Mouse (Mus musculus): Measurements from ENCODE around the gene Cox16. TPM values are rescaled to one million over a fixed set of nuclear protein-coding genes. Genes with fewer than 3 reads are reported as not detected.
"Not testable (repeated sequence)": the region's sequence is repeated elsewhere in the genome, so short reads cannot be mapped to it uniquely, and the experiment has no call there.

Gene Cox16
- total RNA-seq (2014; fragmentation: Nextera tagmentation): 80.9 and 149 TPM in 2 replicates
- 137 and 190 TPM in 2 replicates for total RNA-seq (2017)

DNA sequence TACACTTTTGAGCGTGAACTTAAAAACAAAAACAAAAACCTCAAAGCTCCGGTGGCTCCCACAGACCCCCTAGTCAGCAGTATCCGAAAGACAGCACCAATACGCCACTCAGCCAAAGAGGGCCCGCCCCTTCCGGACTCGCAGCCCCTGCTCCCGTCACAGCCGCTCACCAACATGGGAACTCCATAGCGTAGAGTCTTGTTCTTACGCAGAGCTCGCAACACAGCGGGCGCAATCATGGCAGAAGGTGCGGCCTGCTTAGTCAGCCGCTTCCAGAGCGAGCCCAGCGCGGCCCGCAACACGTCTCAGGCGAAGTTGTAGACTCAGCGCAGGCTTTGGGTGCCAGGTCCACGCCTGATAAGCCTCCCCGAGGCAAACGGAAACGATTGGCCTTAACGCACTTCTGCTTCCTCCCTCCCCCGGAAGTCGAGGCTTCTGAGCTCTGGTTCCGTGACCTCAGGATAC lies at the start of gene Cox16:
Cox16 (minus strand) TSS at position 401 of the 465 bp plus-strand sequence.
- ATAC-seq (replicated peaks; ENCODE audit: poor library complexity, severe bottlenecking): peak; percentile 99

DNA sequence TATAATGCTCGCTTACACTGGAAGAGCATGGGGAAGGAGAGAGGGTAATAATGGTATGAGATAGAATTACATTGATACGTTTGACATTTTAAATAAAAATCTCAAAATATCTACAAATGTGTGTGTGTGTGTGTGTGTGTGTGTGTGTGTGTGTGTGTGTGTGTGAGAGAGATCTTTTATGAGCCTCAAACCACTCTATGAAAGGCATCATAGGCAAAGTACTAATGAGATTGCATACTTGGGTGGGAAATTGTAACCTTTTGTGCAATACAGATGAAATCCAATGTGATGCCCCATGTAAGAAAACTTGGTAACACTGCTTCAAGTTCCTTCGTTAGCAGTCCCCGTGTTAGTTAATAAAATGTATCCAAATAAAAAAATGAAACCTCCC lies 48.1 kb upstream of the Cox16 start:
- no peak for ATAC-seq (replicated peaks; ENCODE audit: poor library complexity, severe bottlenecking)

DNA sequence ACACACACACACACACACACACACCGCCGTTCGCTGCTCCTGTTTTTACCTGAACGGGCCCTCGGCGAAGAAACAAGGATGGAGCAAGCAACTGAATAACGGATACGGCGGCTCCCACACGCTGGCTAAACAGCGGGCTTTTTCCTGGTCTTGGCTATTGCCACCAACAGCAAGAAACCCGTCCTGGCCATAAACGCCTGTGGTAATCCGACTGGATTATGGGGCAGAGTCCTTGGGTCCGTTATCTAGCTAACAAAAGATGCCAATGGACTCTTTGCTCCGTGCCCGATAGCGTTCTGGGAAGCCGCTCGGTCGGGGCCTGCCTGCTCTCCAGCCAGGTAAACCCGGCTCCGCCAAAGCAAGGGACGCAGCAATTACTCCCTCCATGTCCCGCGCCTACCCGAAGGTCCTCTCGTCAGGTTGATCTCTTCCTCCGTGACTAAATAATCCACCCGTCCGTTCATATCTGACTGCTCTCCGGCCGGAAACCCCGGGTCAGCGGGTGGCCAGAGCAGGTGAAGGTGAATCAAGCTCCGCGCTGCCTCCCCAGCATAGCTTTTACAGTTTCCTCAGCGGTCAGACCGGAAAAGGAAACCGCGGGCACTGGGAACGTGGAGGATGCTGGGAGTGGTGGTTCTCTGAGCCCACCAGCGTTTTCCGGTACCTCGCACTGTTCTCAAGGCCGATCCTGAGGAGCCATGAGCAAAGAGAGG lies 47.5 kb upstream of the Cox16 start, which contains the start of the genes Gm20498 and Synj2bp:
Gm20498 (minus strand) TSS at position 590 of the 713 bp plus-strand sequence.
Synj2bp (minus strand) TSS at position 596 of the 713 bp plus-strand sequence.
- peak; percentile 93 for ATAC-seq (replicated peaks; ENCODE audit: poor library complexity, severe bottlenecking)

- ATAC-seq (replicated peaks; ENCODE audit: poor library complexity, severe bottlenecking): 0 out of 2 replicates have a peak, but pooled peaks have one; percentile 19
Measured at GRCm38 (mm10) chr12:81530587-81530986, 45.7 kb upstream of the Cox16 start.

- not testable (repeated sequence) for ATAC-seq (replicated peaks; ENCODE audit: poor library complexity, severe bottlenecking)
Measured at GRCm38 (mm10) chr12:81496906-81497305, 12.0 kb upstream of the Cox16 start.

DNA sequence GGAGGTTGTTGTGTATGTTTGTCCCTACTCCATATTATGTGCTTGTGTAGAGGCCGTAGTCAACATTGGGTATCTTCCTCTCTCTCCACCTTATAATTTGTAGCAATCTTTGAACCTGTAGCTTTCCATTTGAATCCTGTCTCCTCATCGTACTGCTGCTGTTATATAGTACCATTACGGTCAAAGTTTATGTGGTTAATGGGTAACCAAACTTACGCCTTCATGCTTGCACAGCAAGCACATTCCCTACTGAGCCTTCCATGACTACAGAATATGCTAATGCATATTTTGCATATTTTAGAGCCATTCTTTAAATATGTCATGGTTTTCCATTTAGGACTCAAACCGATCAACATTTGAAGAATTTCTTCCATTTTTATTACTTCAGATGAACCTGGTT lies 5.6 kb upstream of the Cox16 start:
- ATAC-seq (replicated peaks; ENCODE audit: poor library complexity, severe bottlenecking): no peak

GRCm38 (mm10) chr12:81485311-81485710 lies 384 bp upstream of the Cox16 start:
- no peak for ATAC-seq (replicated peaks; ENCODE audit: poor library complexity, severe bottlenecking)

GRCm38 (mm10) chr12:81484212-81484611 lies 715 bp downstream of the Cox16 start:
- ATAC-seq (replicated peaks; ENCODE audit: poor library complexity, severe bottlenecking): no peak

GRCm38 (mm10) chr12:81483656-81484055 lies 1.3 kb downstream of the Cox16 start:
- ATAC-seq (replicated peaks; ENCODE audit: poor library complexity, severe bottlenecking): no peak

DNA sequence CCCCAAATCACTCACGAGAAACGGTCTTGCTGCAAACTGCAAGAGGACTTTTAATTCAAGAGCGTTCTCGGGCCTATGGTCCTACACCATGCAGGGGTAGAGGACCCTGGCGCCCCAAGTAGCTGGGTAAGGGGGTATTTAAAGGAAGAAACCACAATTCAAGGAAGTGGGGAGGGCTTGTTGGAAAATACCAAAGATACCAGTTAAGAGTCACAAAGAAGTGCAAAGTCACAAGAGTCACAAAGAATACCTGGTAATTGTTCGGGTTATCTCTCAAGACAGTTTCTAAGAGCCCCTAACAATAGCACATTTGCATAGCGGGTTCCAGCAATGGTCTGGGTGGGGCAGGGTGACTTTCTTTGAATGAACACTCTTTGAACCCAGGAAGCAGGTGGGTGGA lies 25.9 kb downstream of the Cox16 start:
- ATAC-seq (replicated peaks; ENCODE audit: poor library complexity, severe bottlenecking): not testable (repeated sequence)

- ATAC-seq (replicated peaks; ENCODE audit: poor library complexity, severe bottlenecking): not testable (repeated sequence)
Measured at GRCm38 (mm10) chr12:81438985-81439384, 45.9 kb downstream of the Cox16 start.

DNA sequence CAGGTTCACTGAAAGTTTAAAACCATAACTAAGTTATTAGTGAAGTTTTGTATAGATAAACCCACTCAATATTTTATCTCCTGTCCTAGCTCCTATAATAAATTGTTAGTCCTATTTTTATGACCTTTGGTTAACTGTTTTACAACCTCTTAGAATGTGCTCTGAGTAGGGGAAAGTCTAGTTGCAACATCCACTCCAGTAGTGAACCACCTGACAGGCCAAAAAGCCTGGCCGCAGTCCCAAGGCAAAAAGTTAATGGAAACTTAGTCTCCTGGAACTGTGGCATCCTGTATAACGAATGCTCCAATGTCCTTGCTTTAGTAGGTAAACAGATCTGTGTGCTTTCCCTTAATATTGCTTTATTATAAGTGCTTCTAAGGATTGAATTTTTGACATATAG lies 50.1 kb downstream of the Cox16 start:
- ATAC-seq (replicated peaks; ENCODE audit: poor library complexity, severe bottlenecking): not testable (repeated sequence)

DNA sequence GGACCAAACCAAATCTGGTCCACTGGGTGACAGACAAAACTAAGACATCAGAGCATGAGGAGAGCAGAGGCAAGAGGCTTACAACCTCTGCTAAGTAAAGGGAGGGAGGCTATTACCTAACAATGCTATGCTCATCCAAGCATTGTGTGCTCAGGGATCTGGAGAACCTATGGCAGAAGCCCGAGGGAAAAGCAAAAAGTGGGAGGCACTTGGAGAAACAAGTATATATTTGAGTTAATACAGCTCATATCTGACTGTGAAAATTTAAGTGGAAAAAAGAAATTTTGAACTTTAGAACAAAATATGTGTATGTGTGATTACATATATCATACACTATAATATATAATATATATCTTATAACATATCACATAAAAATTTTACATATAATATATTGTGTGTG lies 63.1 kb downstream of the Cox16 start, which contains the start of gene Adam4:
Adam4 (minus strand) TSS at position 101 of the 400 bp plus-strand sequence.
- ATAC-seq (replicated peaks; ENCODE audit: poor library complexity, severe bottlenecking): no peak

GRCm38 (mm10) chr12:81413211-81413610 lies 71.7 kb downstream of the Cox16 start:
- ATAC-seq (replicated peaks; ENCODE audit: poor library complexity, severe bottlenecking): no peak

GRCm38 (mm10) chr12:81408966-81409365 lies 76.0 kb downstream of the Cox16 start:
- no peak for ATAC-seq (replicated peaks; ENCODE audit: poor library complexity, severe bottlenecking)

DNA sequence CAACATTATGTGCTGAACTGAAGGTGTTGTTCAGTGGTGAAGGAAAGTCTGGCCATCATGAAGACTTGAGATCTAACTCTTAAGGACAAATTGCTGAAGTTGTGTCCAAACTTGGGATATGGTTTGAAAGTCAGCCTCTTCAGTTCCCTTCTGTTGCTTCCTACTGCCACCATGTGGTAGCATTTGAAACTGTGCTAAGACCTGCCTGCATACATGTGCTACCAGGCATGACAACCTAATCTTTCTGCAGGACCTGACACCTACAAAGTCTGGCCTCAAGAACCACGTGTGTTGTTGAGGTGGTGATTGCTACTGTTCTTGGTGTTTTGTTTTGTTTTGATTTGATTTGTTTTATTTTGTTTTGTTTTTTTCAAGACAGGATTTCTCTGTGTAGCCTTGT lies 82.7 kb downstream of the Cox16 start:
- peak; percentile 40; the same call in 1 of the 2 replicates for ATAC-seq (replicated peaks; ENCODE audit: poor library complexity, severe bottlenecking)

DNA sequence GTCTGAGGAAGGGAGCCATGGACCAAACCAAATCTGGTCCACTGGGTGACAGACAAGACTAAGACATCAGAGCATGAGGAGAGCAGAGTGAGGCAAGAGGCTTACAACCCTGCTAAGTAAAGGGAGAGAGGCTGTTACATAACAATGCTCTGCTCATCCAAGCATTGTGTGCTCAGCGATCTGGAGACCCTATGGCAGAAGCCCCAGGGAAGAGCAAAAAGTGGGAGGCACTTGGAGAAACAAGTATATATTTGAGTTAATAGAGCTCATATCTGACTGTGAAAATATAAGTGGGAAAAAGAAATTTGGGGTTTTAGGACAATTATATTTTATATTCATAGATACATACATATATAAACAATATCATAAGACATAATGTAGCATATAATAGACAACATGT lies 105.6 kb downstream of the Cox16 start, which contains the start of gene Gm4787:
Gm4787 (minus strand) TSS at position 101 of the 400 bp plus-strand sequence.
- ATAC-seq (replicated peaks; ENCODE audit: poor library complexity, severe bottlenecking): not testable (repeated sequence)

DNA sequence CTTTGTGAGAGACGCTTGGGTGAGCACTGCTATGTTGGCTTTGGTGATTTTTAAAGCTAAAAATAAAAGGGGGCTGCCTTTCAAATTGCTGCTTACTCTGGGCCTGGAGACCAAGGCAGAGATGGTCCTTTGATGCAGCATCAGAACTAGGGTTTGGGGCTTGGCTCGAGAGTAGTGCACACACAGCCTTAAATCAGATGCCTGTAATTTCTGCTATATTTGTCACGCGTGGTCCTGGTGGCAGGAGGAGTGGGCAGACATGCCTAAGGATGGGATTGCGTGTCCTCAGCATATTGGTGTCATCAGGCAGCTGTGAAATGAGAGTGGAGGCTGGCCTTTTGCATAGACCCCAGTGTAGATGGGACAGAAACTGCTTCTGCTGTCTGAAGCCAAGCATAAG lies 151.1 kb downstream of the Cox16 start:
- ATAC-seq (replicated peaks; ENCODE audit: poor library complexity, severe bottlenecking): no peak

GRCm38 (mm10) chr12:81332875-81333421 lies 152.0 kb downstream of the Cox16 start, which contains the start of gene Slc8a3:
TSS of gene Slc8a3 (minus strand) at chr12:81333180.
- ATAC-seq (replicated peaks; ENCODE audit: poor library complexity, severe bottlenecking): no peak

DNA sequence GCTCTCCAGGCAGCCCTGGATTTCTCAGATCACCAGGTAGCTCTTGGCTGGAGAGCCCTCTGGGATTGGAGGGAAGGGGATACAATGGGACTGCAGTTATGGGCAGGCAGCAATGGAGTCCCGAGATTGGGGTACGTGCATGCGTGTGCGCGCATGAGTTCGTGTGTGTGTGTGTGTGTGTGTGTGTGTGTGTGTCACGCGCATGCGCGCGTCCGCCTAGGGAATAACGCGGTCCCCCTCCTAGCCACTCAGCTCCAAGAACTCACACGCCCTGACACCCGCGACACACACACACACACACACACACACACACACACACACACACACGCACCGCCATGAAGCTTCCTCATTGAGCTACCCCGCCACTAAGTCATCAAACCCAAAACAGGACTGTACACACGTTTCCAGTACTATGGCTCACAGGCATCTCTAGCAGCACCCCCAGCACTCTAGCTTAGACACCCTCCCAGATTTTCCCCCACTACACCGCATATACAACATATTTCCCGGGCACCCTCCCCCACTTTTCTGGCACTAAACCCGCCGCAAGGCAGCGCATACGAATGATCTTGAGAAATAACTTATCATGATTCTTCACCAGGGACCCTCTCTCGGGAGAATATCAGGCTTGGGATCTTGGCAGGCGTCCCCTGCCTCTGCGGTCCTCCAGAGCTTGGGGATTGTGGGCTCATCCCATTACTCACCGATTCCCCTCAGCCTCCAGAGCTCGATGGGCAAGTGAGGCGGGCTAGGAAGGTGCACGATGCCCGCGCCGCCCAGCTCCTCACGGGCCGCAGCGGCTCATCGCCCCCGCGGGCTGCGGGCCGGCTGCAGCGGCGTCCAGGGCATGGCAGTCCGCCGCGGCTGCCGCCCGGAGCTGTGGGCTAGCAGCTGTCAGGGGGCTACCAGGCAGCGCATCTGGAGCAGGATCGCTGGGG lies 152.7 kb downstream of the Cox16 start:
- ATAC-seq (replicated peaks; ENCODE audit: poor library complexity, severe bottlenecking): no peak
